Mouse (Mus musculus) forebrain, embryonic 11.5 days (tissue): ENCODE data around the gene Spc24. TPM values are rescaled to one million over a fixed set of nuclear protein-coding genes. Genes with fewer than 3 reads are reported as not detected.
"Not testable (repeated sequence)": the region's sequence is repeated elsewhere in the genome, so short reads cannot be mapped to it uniquely, and the experiment has no call there.

Source experiments
- ATAC-seq: fragments of 200-750 bp; cut with Nextera tagmentation; replicated peaks from 2 replicates; pipeline ENCODE4 v1.8.0; 2017; ENCODE audit warnings: moderate TSS enrichment; ENCODE audit not compliant: low FRiP score
- DNase-seq: peaks from one replicate; pipeline ENCODE4 v3.0.0-alpha.2; 2017; ENCODE audit warnings: low spot score
- H3K27ac ChIP-seq: fragments of 300-500 bp; sonication (generic); 2 replicates; pipeline ENCODE4 v1.5.1; 2014; ENCODE audit warnings: low read depth, low read length
- H3K27me3 ChIP-seq: fragments of 300-500 bp; sonication (generic); 2 replicates; pipeline ENCODE4 v1.6.1; 2014; ENCODE audit warnings: mild to moderate bottlenecking, low read length, mixed read lengths; ENCODE audit not compliant: control insufficient read depth, insufficient read depth
- H3K36me3 ChIP-seq: fragments of 300-500 bp; sonication (generic); 2 replicates; pipeline ENCODE4 v1.6.1; 2014; ENCODE audit warnings: mild to moderate bottlenecking, low read length, moderate library complexity, mixed read lengths; ENCODE audit not compliant: control insufficient read depth, insufficient read depth
- H3K4me1 ChIP-seq: fragments of 300-500 bp; sonication (generic); replicated peaks from 2 replicates; pipeline ENCODE4 v1.6.1; 2014; ENCODE audit warnings: low read length, mixed read lengths; ENCODE audit not compliant: control insufficient read depth, insufficient read depth
- H3K4me2 ChIP-seq: fragments of 300-500 bp; sonication (generic); 2 replicates; pipeline ENCODE4 v1.6.1; 2014; ENCODE audit warnings: low read depth, mild to moderate bottlenecking, low read length, moderate library complexity, mixed read lengths; ENCODE audit not compliant: severe bottlenecking
- H3K4me3 ChIP-seq: fragments of 300-500 bp; sonication (generic); 2 replicates; pipeline ENCODE4 v1.5.1; 2014; ENCODE audit warnings: low read depth, low read length
- H3K9ac ChIP-seq: fragments of 300-500 bp; sonication (generic); 2 replicates; pipeline ENCODE4 v1.6.1; 2014; ENCODE audit warnings: low read length
- H3K9me3 ChIP-seq: fragments of 300-500 bp; sonication (generic); 2 replicates; pipeline ENCODE4 v1.6.1; 2016; ENCODE audit warnings: low read length, mixed read lengths; ENCODE audit not compliant: control insufficient read depth
- WGBS: fragments of 180-500 bp; shearing (Covaris S2); extraction: QIAGEN DNeasy Blood & Tissue Kit; methylation state at CpG from one replicate; pipeline ENCODE4 v1.1.7; 2014; 5-methylcytosine and 5-hydroxymethylcytosine counted together
- polyA plus RNA-seq: library from polyadenylated mRNA; unstranded; fragments of >200 nt; fragmentation: Nextera tagmentation; extraction: Ambion mirVana; gene quantifications from 2 replicates; pipeline ENCODE4 v1.2.1, GENCODE M21; 2014

Spc24 gene
- polyA plus RNA-seq, 1 experiment from 2014 or later, result 138 TPM

DNA sequence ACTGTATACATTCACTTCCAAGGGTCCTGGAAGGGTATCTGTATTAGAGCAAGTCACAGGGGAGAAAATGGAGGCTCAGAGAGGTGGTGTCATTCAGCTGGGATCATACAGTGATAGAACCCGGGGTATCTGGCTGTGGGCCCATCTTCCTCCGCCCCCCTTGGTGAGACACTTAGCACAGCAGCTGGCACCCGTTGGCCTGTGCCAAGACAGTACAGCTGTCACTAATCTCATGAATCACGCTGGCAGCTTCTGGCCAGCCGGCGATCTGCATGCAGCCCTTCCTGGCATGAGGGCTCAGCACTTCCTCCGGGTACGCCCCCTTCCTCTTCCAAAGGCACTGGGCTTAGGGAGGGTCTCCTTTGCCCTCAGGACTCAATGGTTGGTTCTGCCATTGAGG is 32.5 kb upstream of the Spc24 start:
- ATAC-seq (no peak), DNase-seq (no peak)
- 83% methylated on average over 8 of the region's 8 CpGs for WGBS
- Histone ChIP-seq H3K9ac (no peak overlapping the region), H3K27ac (no peak overlapping the region), H3K4me3 (no peak overlapping the region), H3K9me3 (no peaks in the 10 kb centered on the region), H3K4me2 (no peak overlapping the region), H3K4me1 (peaks cover 4% of the 10 kb centered on the region; the same call in 1 of the 2 replicates), H3K27me3 (no peaks in the 10 kb centered on the region), H3K36me3 (peaks cover 2% of the 10 kb centered on the region; the same call in 1 of the 2 replicates)

GRCm38 (mm10) chr9:21791861-21792260 is 31.8 kb upstream of the Spc24 start:
- no peaks in the 10 kb centered on the region for H3K9me3 ChIP-seq
- WGBS, result 92% methylated on average over 8 of the region's 8 CpGs
- H3K36me3 ChIP-seq, result peaks cover 2% of the 10 kb centered on the region; the same call in 1 of the 2 replicates
- DNase-seq, result no peak
- ATAC-seq, result no peak
- H3K4me3 ChIP-seq, result no peak overlapping the region
- peaks cover 4% of the 10 kb centered on the region; the same call in 1 of the 2 replicates for H3K4me1 ChIP-seq
- no peak overlapping the region for H3K27ac ChIP-seq
- H3K4me2 ChIP-seq, result no peak overlapping the region
- no peak overlapping the region for H3K9ac ChIP-seq
- H3K27me3 ChIP-seq, result no peaks in the 10 kb centered on the region

DNA sequence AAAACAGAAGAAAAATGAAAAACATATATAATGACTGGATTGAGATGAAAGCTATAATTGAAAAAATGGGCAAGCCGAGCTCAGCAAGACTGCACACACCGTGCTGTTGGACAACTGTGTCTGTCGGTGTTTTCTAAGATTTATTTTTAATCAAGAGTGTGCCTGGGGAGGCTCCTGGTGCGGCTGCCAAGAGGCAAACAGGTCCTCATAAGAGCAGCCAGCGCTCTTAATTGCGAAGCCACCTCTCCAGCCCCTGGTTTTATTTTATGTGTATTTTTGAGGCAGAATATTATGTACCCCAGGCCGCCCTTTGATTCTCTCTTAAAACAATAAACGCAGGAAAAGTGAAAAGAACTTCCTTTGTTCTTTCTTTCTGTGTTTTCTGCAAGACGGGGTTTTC is 28.1 kb upstream of the Spc24 start:
- H3K4me1 ChIP-seq, result no peaks in the 10 kb centered on the region
- H3K27ac ChIP-seq, result no peak overlapping the region
- 92% methylated on average over 9 of the region's 9 CpGs for WGBS
- no peaks in the 10 kb centered on the region for H3K27me3 ChIP-seq
- ATAC-seq (no peak), DNase-seq (no peak)
- H3K4me3 ChIP-seq, result no peak overlapping the region
- no peak overlapping the region for H3K9ac ChIP-seq
- no peaks in the 10 kb centered on the region for H3K36me3 ChIP-seq
- H3K9me3 ChIP-seq, result no peaks in the 10 kb centered on the region
- no peak overlapping the region for H3K4me2 ChIP-seq

GRCm38 (mm10) chr9:21787654-21788053 is 27.6 kb upstream of the Spc24 start:
- Histone ChIP-seq H3K9me3 (no peaks in the 10 kb centered on the region), H3K27me3 (no peaks in the 10 kb centered on the region), H3K4me3 (no peak overlapping the region), H3K4me1 (no peaks in the 10 kb centered on the region), H3K4me2 (no peak overlapping the region), H3K27ac (no peak overlapping the region), H3K36me3 (no peaks in the 10 kb centered on the region), H3K9ac (no peak overlapping the region)
- DNase-seq (no peak), ATAC-seq (no peak)
- WGBS, result 87% methylated on average over 5 of the region's 5 CpGs

DNA sequence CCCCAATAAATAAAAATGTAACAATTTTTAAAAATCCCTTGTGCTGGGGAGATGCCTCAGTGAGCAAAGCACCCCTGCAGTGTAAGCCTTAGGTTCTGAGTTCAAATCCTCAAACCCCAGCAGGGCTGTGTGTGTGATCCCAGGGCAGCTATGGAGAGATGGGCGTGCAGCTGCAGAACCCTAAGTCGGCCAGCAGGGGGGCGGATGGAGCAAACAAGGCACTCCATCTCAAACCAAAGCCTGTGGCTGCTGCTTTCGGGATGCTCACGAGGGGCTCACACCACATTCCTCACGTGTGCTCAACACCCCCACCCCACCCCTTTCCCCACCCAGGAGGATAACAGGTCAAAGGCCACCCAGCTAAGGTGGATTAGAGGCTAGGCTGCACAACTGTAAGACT is 26.8 kb upstream of the Spc24 start:
- no peak overlapping the region; the same call in 1 of the 2 replicates for H3K9ac ChIP-seq
- no peaks in the 10 kb centered on the region for H3K36me3 ChIP-seq
- 0 out of 2 replicates have a peak overlapping the region, but pooled peaks have one; percentile 18 for H3K4me2 ChIP-seq
- H3K9me3 ChIP-seq, result no peaks in the 10 kb centered on the region
- H3K4me1 ChIP-seq, result no peaks in the 10 kb centered on the region
- DNase-seq (peak; percentile 87), ATAC-seq (peak; percentile 73)
- H3K27ac ChIP-seq, result no peak overlapping the region
- H3K27me3 ChIP-seq, result no peaks in the 10 kb centered on the region
- no peak overlapping the region for H3K4me3 ChIP-seq
- 4% methylated on average over 6 of the region's 6 CpGs for WGBS

- DNase-seq, H3K9ac ChIP-seq, H3K4me3 ChIP-seq, H3K9me3 ChIP-seq, H3K4me1 ChIP-seq, H3K4me2 ChIP-seq, ATAC-seq, H3K27ac ChIP-seq, H3K27me3 ChIP-seq, H3K36me3 ChIP-seq: not testable (repeated sequence)
- 79% methylated on average over 1 of the region's 2 CpGs for WGBS
These were observed 26.2 kb upstream of the Spc24 start for GRCm38 (mm10) chr9:21786309-21786708.

GRCm38 (mm10) chr9:21784517-21785307 is 24.6 kb upstream of the Spc24 start:
- ATAC-seq (no peak), DNase-seq (no peak)
- H3K27ac ChIP-seq, result no peak overlapping the region
- no peaks in the 10 kb centered on the region for H3K4me1 ChIP-seq
- no peak overlapping the region for H3K4me3 ChIP-seq
- WGBS, result 91% methylated on average over 7 of the region's 7 CpGs
- H3K9me3 ChIP-seq, result no peaks in the 10 kb centered on the region
- H3K4me2 ChIP-seq, result no peak overlapping the region
- no peaks in the 10 kb centered on the region for H3K27me3 ChIP-seq
- H3K36me3 ChIP-seq, result no peaks in the 10 kb centered on the region
- H3K9ac ChIP-seq, result no peak overlapping the region

DNA sequence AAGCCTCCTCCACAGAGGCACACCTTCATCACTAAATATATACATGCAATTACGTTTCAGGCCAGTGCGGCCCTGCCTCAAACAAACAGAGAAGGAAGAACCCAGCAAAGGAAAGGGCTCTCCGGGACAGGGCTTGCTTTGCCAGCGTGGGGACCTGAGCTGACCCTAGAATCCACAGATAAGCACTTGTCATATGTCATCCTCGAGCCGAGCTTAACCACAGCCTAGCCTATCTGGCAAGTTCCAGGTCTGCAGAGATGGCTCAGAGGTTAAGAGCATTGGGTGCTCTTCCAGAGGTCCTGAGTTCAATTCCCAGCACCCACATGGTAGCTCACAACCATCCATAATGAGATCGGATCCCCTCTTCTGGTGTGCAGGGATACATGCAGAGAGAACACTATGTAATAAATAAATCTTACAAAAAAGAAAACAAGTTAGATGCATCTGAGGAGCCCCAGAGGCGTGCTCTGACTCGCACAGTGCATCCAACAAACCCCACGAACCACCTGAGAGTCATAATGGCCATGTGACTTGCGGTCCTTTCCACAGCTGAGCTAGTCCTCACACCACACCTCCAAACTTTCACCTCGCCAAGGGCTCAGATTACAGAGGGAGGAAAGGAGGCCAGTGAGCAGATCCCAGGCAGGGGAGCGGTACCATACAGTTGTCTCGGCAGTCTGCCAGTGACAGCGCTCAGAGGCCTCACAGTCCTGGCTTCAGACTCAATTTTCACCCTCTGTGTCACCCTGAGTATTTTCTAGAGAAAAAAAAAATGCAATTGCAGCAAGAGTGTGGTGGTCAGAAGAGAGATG is 21.8 kb upstream of the Spc24 start:
- Histone ChIP-seq H3K36me3 (no peaks in the 10 kb centered on the region), H3K9me3 (no peaks in the 10 kb centered on the region), H3K4me2 (no peak overlapping the region), H3K4me1 (no peaks in the 10 kb centered on the region), H3K9ac (no peak overlapping the region), H3K4me3 (no peak overlapping the region), H3K27me3 (no peaks in the 10 kb centered on the region), H3K27ac (no peak overlapping the region)
- DNase-seq (no peak), ATAC-seq (no peak)
- WGBS, result 84% methylated on average over 15 of the region's 15 CpGs
